Mouse (Mus musculus) neural tube, embryonic 12.5 days (tissue): ENCODE measurements around the gene Kdelr3. TPM values are rescaled to one million over a fixed set of nuclear protein-coding genes. Genes with fewer than 3 reads are reported as not detected.

Source experiments
- ATAC-seq: fragments of 200-750 bp; cut with Nextera tagmentation; 2 replicates; pipeline ENCODE4 v1.8.0; 2017; ENCODE audit warnings: low read depth, mild to moderate bottlenecking, moderate TSS enrichment, moderate library complexity; ENCODE audit not compliant: low FRiP score
- H3K27ac ChIP-seq: fragments of 300-500 bp; sonication (generic); 2 replicates; pipeline ENCODE4 v1.5.1; 2016
- H3K27me3 ChIP-seq: fragments of 300-500 bp; sonication (generic); replicated peaks from 2 replicates; pipeline ENCODE4 v1.6.1; 2016; ENCODE audit warnings: mild to moderate bottlenecking
- H3K36me3 ChIP-seq: fragments of 300-500 bp; sonication (generic); 2 replicates; pipeline ENCODE4 v1.6.1; 2016; ENCODE audit warnings: mild to moderate bottlenecking
- H3K4me1 ChIP-seq: fragments of 300-500 bp; sonication (generic); 2 replicates; pipeline ENCODE4 v1.6.1; 2016
- H3K4me2 ChIP-seq: fragments of 300-500 bp; sonication (generic); replicated peaks from 2 replicates; pipeline ENCODE4 v1.6.1; 2016; ENCODE audit warnings: mild to moderate bottlenecking
- H3K4me3 ChIP-seq: fragments of 300-500 bp; sonication (generic); 2 replicates; pipeline ENCODE4 v1.5.1; 2016
- H3K9ac ChIP-seq: fragments of 300-500 bp; sonication (generic); 2 replicates; pipeline ENCODE4 v1.6.1; 2016; ENCODE audit warnings: mild to moderate bottlenecking
- H3K9me3 ChIP-seq: fragments of 300-500 bp; sonication (generic); 2 replicates; pipeline ENCODE4 v1.6.1; 2016; ENCODE audit warnings: mild to moderate bottlenecking
- WGBS: fragments of 180-500 bp; shearing (Covaris S2); methylation state at CpG from one replicate; pipeline ENCODE4 v1.1.7; 2016; 5-methylcytosine and 5-hydroxymethylcytosine counted together
- polyA plus RNA-seq: library from polyadenylated mRNA; unstranded; fragments of >200 nt; fragmentation: Nextera tagmentation; extraction: Ambion mirVana; gene quantifications from 2 replicates; pipeline ENCODE4 v1.2.1, GENCODE M21; 2016

Gene Kdelr3
- polyA plus RNA-seq, 1 experiment from 2014 or later: 19.6 TPM

DNA sequence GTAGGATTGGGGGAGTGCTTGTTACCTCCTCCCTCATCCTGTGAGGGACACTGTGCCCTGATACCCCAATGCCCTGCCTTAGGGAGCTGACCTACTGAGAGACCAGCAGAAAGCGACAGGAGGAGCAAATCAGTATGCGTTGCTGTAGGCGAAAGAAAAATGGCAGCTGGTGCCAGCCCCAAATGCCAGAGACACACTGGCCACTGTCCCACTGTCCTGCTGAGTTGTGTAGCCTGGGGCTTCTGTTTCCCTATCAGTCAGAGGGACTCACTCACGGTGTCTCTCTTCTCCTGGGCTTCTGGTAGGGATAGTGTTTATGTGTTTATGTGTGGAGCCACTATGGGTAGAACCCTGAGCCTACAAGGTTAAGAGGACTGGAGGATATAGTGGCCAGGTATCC, 1.5 kb downstream of the Kdelr3 start:
- H3K4me2 ChIP-seq: no peak overlapping the region
- ATAC-seq: no peak
- H3K27ac ChIP-seq: no peak overlapping the region
- no peak overlapping the region for H3K9ac ChIP-seq
- 68% methylated on average over 4 of the region's 4 CpGs for WGBS
- H3K4me3 ChIP-seq: no peak overlapping the region
- H3K27me3 ChIP-seq: peaks cover 59% of the 10 kb centered on the region
- no peaks in the 10 kb centered on the region for H3K9me3 ChIP-seq
- H3K4me1 ChIP-seq: peaks cover 19% of the 10 kb centered on the region
- no peaks in the 10 kb centered on the region for H3K36me3 ChIP-seq

DNA sequence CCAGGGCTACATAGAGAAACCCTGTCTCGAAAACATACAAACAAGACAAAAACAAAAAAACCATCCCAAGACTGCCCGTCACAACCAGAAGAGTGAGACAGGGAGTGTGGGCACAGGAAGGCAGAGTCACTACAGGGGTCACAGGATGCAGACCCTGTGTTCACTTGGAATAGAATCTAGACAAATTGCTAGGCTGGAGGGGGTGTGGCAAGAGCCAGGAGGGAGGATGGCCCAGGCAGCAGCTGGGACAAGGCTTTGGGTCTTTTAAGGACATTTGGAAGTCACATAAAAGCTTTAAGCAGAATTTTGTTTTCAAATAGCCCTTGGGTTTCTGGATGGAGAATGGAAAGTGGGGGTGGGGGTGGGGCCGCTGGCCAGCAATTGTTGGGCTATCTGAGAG, 2.4 kb downstream of the Kdelr3 start:
- no peak overlapping the region for H3K27ac ChIP-seq
- no peak overlapping the region for H3K4me3 ChIP-seq
- H3K9me3 ChIP-seq: no peaks in the 10 kb centered on the region
- peaks cover 51% of the 10 kb centered on the region for H3K27me3 ChIP-seq
- H3K36me3 ChIP-seq: no peaks in the 10 kb centered on the region
- ATAC-seq: no peak
- H3K9ac ChIP-seq: no peak overlapping the region
- H3K4me1 ChIP-seq: peaks cover 19% of the 10 kb centered on the region
- 79% methylated on average over 3 of the region's 3 CpGs for WGBS
- no peak overlapping the region for H3K4me2 ChIP-seq

DNA sequence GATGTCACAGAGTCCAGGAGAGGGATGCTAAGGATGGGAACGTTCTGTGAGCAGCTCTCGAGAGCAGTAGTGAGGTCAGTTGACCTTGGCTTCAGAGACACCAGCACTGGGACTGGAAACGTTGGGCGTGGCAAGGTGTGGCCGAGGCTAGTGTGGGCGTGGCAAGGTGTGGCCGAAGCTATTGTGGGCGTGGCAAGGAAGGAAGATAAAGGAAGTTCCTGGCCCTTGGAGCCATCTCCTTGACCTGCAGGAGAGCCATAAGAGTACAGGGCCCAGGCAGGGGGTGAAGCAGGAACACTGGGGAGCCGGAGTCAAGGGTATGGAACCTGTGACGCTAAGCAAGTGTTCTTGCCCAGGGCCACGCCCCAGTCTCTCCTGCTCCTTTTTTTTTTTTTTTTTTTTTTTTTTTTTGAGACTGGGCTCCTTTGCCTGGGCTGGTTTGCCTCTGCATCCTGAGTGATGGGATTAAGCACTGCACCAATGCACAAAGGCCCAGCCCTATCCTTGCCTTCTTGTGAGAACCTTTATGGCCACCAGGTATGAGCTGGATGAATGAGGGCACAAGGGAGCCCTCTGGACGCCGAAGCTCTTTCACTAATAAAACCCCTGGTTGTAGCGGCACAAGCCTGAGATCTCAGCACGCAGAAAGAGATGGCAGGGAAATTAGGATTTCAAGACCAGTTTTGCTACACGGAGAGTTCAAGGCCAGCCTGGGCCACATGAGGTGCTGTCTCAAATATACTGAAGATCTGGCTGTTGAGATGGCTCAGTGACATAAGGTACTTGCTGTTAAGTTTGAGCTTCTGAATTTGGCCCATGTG, 3.4 kb downstream of the Kdelr3 start:
- ATAC-seq: no peak
- H3K4me1 ChIP-seq: peaks cover 19% of the 10 kb centered on the region
- H3K9ac ChIP-seq: no peak overlapping the region
- 49% methylated on average over 16 of the region's 16 CpGs for WGBS
- no peaks in the 10 kb centered on the region for H3K36me3 ChIP-seq
- no peaks in the 10 kb centered on the region for H3K9me3 ChIP-seq
- H3K27ac ChIP-seq: no peak overlapping the region
- no peak overlapping the region for H3K4me2 ChIP-seq
- H3K27me3 ChIP-seq: peaks cover 40% of the 10 kb centered on the region
- H3K4me3 ChIP-seq: no peak overlapping the region

DNA sequence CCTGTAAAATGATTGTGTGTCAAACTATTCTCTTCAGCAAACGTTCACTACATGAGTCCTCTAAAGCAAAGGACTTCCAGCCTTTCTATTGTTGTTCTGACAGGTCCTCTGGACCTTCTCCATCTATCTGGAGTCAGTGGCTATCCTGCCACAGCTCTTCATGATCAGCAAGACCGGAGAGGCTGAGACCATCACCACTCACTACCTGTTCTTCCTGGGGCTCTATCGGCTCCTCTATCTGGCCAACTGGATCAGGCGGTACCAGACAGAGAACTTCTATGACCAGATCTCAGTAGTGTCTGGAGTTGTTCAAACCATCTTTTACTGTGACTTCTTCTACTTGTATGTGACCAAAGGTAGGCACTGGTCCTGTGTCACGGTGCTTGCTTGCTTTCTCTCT, 9.4 kb downstream of the Kdelr3 start:
- peaks cover 39% of the 10 kb centered on the region for H3K36me3 ChIP-seq

DNA sequence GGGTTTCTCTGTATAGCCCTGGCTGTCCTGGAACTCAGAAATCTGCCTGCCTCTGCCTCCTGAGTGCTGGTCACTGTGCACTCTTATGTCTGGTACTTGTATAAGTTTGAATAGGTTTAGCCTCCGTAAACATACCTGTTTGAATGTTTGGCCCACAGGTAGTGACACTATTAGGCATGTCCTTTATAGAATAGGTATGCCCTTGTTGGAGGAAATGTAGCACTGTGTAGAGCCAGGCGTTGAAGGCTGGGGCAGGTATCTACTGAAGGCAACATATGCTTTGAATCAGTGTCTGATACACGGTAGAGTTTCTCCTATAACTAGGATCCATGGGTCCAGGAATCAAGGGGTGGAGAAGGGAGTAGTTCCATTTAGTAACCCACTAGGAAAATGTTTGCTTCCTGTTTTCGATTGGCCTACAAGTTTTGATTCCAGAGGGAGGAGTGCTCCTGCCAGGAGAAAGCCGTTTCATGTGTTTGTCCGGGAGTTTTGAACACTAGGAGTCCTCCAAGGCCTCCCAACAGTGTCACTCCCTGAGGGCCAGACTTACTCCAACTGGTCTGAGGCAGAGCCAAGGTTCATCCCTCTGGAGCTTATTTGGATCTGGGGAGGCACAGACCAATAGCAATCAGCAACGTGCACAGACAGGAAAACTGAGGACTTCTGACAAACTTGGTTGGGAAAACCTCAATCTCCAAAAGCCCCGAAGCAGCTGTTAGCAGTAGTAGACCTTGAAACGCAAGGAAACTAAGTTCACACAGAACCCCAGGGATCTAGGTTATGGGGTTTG, 10.0 kb downstream of the Kdelr3 start:
- Histone ChIP-seq H3K9me3 (no peaks in the 10 kb centered on the region), H3K4me2 (no peak overlapping the region), H3K4me3 (no peak overlapping the region), H3K36me3 (peaks cover 45% of the 10 kb centered on the region), H3K4me1 (no peaks in the 10 kb centered on the region), H3K27ac (no peak overlapping the region), H3K9ac (no peak overlapping the region), H3K27me3 (no peaks in the 10 kb centered on the region)
- WGBS: 71% methylated on average over 9 of the region's 9 CpGs
- no peak for ATAC-seq

More for the DNA sequence above, 9.4 kb downstream of the Kdelr3 start:
- H3K4me2 ChIP-seq: no peak overlapping the region
- no peaks in the 10 kb centered on the region for H3K4me1 ChIP-seq
- no peak overlapping the region for H3K27ac ChIP-seq
- H3K9ac ChIP-seq: no peak overlapping the region
- no peak overlapping the region for H3K4me3 ChIP-seq
- H3K27me3 ChIP-seq: no peaks in the 10 kb centered on the region
- H3K9me3 ChIP-seq: no peaks in the 10 kb centered on the region
- ATAC-seq: no peak
- 90% methylated on average over 5 of the region's 5 CpGs for WGBS

DNA sequence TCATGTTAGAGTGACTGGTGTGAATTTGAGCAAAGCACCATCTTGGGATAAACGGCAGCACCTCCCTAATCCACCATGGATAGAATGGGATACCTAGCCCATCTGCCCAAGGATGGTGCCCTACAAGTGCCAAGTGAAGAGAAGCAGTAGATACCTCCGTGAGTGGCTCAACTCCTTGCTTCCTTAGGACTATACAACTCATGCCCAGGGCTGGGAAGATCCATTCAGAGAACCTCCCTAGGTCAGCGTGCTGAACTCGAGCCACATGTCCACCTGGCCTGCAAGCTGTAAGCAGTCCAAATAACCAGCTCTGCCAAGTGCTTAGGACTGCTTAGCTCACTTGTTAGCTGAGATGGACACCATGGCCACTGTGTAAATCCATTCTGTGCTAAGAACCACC, 11.0 kb downstream of the Kdelr3 start:
- no peak for ATAC-seq
- H3K27me3 ChIP-seq: no peaks in the 10 kb centered on the region
- H3K27ac ChIP-seq: no peak overlapping the region
- H3K9me3 ChIP-seq: no peaks in the 10 kb centered on the region
- 81% methylated on average over 4 of the region's 4 CpGs for WGBS
- no peak overlapping the region for H3K4me2 ChIP-seq
- peaks cover 55% of the 10 kb centered on the region for H3K36me3 ChIP-seq
- H3K9ac ChIP-seq: no peak overlapping the region
- H3K4me1 ChIP-seq: no peaks in the 10 kb centered on the region
- H3K4me3 ChIP-seq: no peak overlapping the region

DNA sequence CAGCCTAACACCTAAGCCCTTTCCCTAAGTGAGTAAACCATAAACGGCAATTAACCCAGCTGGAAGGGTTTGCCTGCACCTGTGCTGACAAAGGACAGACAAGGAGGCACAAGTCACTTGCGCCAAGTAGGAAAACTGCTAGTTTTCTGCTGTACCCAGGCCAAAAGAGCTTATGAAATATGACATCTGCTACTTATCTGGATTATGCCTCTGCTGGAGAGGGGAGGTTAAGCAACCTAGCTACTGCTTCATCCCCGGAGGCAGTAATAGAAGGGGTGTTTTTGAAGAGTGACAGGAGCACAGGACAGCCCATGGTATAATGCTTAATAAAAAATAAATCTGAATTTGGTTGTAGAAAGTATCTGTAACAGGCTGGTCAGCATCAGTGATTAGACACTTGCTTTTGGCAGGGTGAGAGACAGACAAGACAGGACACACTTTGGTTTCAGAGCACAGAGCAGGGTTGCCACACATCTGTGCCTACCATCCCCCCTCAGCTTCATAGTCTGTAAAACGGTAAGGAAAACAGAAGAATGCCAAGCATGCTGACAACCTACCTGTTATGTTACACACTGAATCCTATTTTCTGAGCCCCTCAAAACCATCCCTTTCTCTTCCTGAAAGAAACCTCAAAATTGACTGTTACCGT, 11.9 kb downstream of the Kdelr3 start:
- Histone ChIP-seq H3K9me3 (no peaks in the 10 kb centered on the region), H3K4me2 (no peak overlapping the region), H3K4me1 (no peaks in the 10 kb centered on the region), H3K27me3 (no peaks in the 10 kb centered on the region), H3K9ac (no peak overlapping the region), H3K4me3 (no peak overlapping the region), H3K36me3 (peaks cover 63% of the 10 kb centered on the region), H3K27ac (no peak overlapping the region)
- WGBS: 87% methylated on average over 5 of the region's 5 CpGs
- no peak for ATAC-seq

DNA sequence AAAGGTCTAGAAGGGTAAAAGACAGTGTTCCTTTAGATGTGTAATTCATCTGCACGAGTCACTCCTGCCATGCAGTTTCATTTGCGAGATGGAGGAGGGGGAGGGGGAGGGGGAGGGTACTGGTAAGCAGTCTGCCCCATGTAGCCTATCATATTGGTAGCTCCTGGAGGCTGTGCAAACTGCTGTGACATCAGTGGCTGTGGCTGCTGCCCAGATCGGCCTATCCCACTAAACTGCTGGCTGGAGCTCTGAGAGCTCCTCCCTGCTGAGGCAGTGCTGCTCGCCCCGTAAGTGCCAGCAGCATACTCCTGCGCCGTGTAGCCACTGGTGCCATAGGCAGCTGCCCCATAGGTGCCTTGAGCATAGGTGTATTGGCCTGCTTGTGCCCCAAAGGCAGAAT, 13.7 kb downstream of the Kdelr3 start:
- no peak overlapping the region for H3K4me2 ChIP-seq
- no peaks in the 10 kb centered on the region for H3K27me3 ChIP-seq
- ATAC-seq: no peak
- peaks cover 81% of the 10 kb centered on the region for H3K36me3 ChIP-seq
- no peaks in the 10 kb centered on the region for H3K9me3 ChIP-seq
- no peak overlapping the region for H3K4me3 ChIP-seq
- no peak overlapping the region for H3K27ac ChIP-seq
- H3K9ac ChIP-seq: no peak overlapping the region
- H3K4me1 ChIP-seq: no peaks in the 10 kb centered on the region
- WGBS: 80% methylated on average over 7 of the region's 7 CpGs

DNA sequence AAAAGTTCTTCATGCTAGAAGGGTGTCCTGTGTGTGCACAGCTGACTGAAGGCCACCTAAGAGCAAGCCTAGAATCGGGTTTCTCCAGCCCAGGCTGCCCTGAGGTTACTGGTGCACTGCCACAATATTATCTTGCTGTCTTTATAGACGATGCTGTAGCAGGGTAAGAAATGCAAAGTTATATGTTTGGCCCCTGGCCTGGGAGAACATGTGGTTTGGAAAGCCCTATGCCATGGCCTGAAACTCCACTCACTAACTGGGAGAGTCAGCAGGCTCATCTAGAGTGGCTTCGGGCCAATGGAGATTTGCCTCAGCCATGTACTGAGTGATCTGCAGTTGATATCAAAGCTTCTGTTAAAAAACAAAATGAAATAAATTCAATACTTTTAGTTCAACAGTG, 17.6 kb downstream of the Kdelr3 start:
- H3K36me3 ChIP-seq: peaks cover 97% of the 10 kb centered on the region
- no peaks in the 10 kb centered on the region for H3K9me3 ChIP-seq
- H3K4me3 ChIP-seq: no peak overlapping the region
- no peaks in the 10 kb centered on the region for H3K27me3 ChIP-seq
- H3K9ac ChIP-seq: no peak overlapping the region
- 91% methylated on average over 3 of the region's 3 CpGs for WGBS
- H3K4me1 ChIP-seq: no peaks in the 10 kb centered on the region
- no peak overlapping the region for H3K4me2 ChIP-seq
- no peak for ATAC-seq
- no peak overlapping the region for H3K27ac ChIP-seq

DNA sequence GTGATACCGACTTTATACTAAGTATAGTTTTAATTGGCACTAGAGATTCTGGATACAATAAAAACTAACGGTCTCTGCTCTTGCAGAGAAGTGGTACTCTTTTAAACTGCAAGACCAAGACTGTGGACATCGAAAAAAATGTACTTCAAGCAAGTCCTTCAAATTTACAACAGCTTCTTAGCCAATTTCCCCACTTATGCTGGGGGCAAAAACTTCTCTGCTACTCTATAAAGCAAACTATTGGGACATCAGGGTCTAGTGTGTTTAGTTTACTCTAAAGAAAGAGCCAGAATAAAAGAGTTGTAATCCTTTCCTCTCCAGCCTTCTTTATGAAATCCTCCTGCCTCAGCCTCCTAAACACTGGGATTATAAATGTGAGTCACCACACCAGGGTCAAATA, 27.8 kb downstream of the Kdelr3 start:
- Histone ChIP-seq H3K36me3 (peaks cover 54% of the 10 kb centered on the region), H3K4me3 (no peak overlapping the region), H3K27ac (no peak overlapping the region), H3K4me2 (peak overlapping the region; percentile 89), H3K9me3 (no peaks in the 10 kb centered on the region), H3K9ac (no peak overlapping the region), H3K27me3 (no peaks in the 10 kb centered on the region), H3K4me1 (peaks cover 22% of the 10 kb centered on the region)
- ATAC-seq: no peak
- 95% methylated on average over 3 of the region's 3 CpGs for WGBS

DNA sequence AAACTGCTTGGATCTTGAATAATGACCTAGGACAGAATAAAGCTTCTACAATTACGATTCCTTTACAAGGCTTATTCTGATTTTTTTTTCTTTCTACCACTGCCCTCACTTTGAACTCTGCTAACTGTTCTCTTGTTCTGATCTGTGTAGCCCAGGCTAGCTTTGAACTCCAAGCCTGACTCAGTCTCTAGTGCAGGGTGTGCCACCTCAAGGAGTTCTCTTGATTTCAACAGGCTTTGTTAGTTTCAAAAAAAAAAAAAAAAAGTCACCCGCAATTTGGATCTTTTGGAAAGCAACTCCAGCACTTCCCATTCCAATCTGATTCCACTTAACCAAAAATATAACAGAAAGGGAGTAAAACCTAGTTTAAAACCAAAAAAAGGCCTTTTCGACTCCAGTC, 29.3 kb downstream of the Kdelr3 start:
- Histone ChIP-seq H3K27ac (peak overlapping the region; percentile 96; the same call in 1 of the 2 replicates), H3K4me1 (peaks cover 22% of the 10 kb centered on the region), H3K4me2 (peak overlapping the region; percentile 89), H3K36me3 (peaks cover 39% of the 10 kb centered on the region), H3K9ac (peak overlapping the region; percentile 94), H3K27me3 (no peaks in the 10 kb centered on the region), H3K9me3 (no peaks in the 10 kb centered on the region), H3K4me3 (peak overlapping the region; percentile 87)
- 8% methylated on average over 3 of the region's 3 CpGs for WGBS
- no peak for ATAC-seq

DNA sequence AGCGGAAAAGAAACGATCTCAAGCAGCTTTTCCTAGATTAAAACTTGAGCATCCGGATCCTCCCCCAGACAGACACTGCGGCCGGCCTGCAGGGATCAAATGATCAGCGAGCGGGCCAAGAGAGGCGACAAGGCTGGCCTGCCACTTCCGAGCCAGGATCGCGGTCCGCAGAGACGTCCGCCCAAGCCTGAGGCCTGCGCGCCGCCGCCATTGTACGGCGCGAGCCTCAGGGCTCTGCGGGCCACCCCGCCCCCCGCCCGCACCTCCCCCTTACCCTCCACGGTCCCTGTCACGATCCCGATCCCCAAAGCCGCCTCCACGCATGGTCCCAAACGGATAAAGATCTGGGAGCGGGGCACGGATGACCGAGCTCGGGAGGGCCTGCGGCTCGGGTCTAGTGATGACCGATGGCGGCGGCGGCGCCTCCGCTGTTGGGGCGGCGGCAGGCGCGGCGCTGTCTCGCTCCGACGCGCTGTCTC, 29.7 kb downstream of the Kdelr3 start:
- H3K27ac ChIP-seq: peak overlapping the region; percentile 96
- H3K27me3 ChIP-seq: no peaks in the 10 kb centered on the region
- peak overlapping the region; percentile 87 for H3K4me3 ChIP-seq
- peaks cover 22% of the 10 kb centered on the region for H3K4me1 ChIP-seq
- ATAC-seq: peak; percentile 83
- WGBS: under 1% methylated on average over 49 of the region's 52 CpGs
- H3K9me3 ChIP-seq: no peaks in the 10 kb centered on the region
- peak overlapping the region; percentile 94 for H3K9ac ChIP-seq
- peak overlapping the region; percentile 89 for H3K4me2 ChIP-seq
- H3K36me3 ChIP-seq: peaks cover 34% of the 10 kb centered on the region
